Mouse (Mus musculus): Measurements from ENCODE around the gene Micall1.
A peak's percentile ranks its signal among the peaks of the same experiment; 100 is the strongest.

Micall1 gene

GRCm38 (mm10) chr15:79130782-79131181 is 22.1 kb downstream of the Micall1 start:
- DNase-seq (ENCODE audit: low spot score): no peak

GRCm38 (mm10) chr15:79131442-79131841 is 22.7 kb downstream of the Micall1 start:
- DNase-seq (ENCODE audit: low spot score): peak; percentile 87

GRCm38 (mm10) chr15:79133191-79133661 is 24.5 kb downstream of the Micall1 start:
- DNase-seq (ENCODE audit: low spot score): peak; percentile 64

GRCm38 (mm10) chr15:79134496-79135270 is 26.0 kb downstream of the Micall1 start:
- no peak for DNase-seq (ENCODE audit: low spot score)

GRCm38 (mm10) chr15:79135332-79135731 is 26.6 kb downstream of the Micall1 start:
- no peak for DNase-seq (ENCODE audit: low spot score)

GRCm38 (mm10) chr15:79135783-79136575 is 27.3 kb downstream of the Micall1 start:
- no peak for DNase-seq (ENCODE audit: low spot score)

GRCm38 (mm10) chr15:79139640-79140039 is 30.9 kb downstream of the Micall1 start:
- no peak for DNase-seq (ENCODE audit: low spot score)

GRCm38 (mm10) chr15:79140866-79141565 is 32.3 kb downstream of the Micall1 start, which contains the start of the genes Polr2f and 1700088E04Rik:
Polr2f (plus strand) TSS chr15:79141009.
1700088E04Rik (minus strand) TSS chr15:79141253.
- peak; percentile 95 for DNase-seq (ENCODE audit: low spot score)

GRCm38 (mm10) chr15:79141566-79141917 is 32.8 kb downstream of the Micall1 start:
- DNase-seq (ENCODE audit: low spot score): no peak

- no peak for DNase-seq (ENCODE audit: low spot score)
Measured at GRCm38 (mm10) chr15:79143316-79143715, 34.6 kb downstream of the Micall1 start.

- no peak for DNase-seq (ENCODE audit: low spot score)
Measured at GRCm38 (mm10) chr15:79144021-79144420, 35.3 kb downstream of the Micall1 start.

GRCm38 (mm10) chr15:79145522-79145921 is 36.8 kb downstream of the Micall1 start:
- DNase-seq (ENCODE audit: low spot score): no peak

- DNase-seq (ENCODE audit: low spot score): peak; percentile 88
Measured at GRCm38 (mm10) chr15:79148533-79148932, 39.8 kb downstream of the Micall1 start.

GRCm38 (mm10) chr15:79151881-79152280 is 43.2 kb downstream of the Micall1 start:
- no peak for DNase-seq (ENCODE audit: low spot score)

- DNase-seq (ENCODE audit: low spot score): no peak
Measured at GRCm38 (mm10) chr15:79152709-79153108, 44.0 kb downstream of the Micall1 start.

- DNase-seq (ENCODE audit: low spot score): peak; percentile 32
Measured at GRCm38 (mm10) chr15:79155572-79155971, 46.9 kb downstream of the Micall1 start.

GRCm38 (mm10) chr15:79162301-79162700 is 53.6 kb downstream of the Micall1 start:
- DNase-seq (ENCODE audit: low spot score): peak; percentile 53

GRCm38 (mm10) chr15:79162822-79163221 is 54.1 kb downstream of the Micall1 start:
- DNase-seq (ENCODE audit: low spot score): no peak

GRCm38 (mm10) chr15:79164251-79164650 is 55.6 kb downstream of the Micall1 start:
- no peak for DNase-seq (ENCODE audit: low spot score)

- DNase-seq (ENCODE audit: low spot score): no peak
Measured at GRCm38 (mm10) chr15:79165140-79165539, 56.4 kb downstream of the Micall1 start, which contains the start of gene Sox10. Sox10 (minus strand) TSS chr15:79165240.

GRCm38 (mm10) chr15:79166712-79167111 is 58.0 kb downstream of the Micall1 start:
- no peak for DNase-seq (ENCODE audit: low spot score)

GRCm38 (mm10) chr15:79176905-79177304 is 68.2 kb downstream of the Micall1 start:
- no peak for DNase-seq (ENCODE audit: low spot score)
